Mouse (Mus musculus) lung, postnatal 14 days (tissue): Measurements from ENCODE around the gene Plekha4.
"Not testable (repeated sequence)": the region's sequence is repeated elsewhere in the genome, so short reads cannot be mapped to it uniquely, and the experiment has no call there.

ENCODE experiments used
- DNase-seq: peaks from one replicate; pipeline ENCODE4 v3.0.0; 2021

Gene Plekha4

DNA sequence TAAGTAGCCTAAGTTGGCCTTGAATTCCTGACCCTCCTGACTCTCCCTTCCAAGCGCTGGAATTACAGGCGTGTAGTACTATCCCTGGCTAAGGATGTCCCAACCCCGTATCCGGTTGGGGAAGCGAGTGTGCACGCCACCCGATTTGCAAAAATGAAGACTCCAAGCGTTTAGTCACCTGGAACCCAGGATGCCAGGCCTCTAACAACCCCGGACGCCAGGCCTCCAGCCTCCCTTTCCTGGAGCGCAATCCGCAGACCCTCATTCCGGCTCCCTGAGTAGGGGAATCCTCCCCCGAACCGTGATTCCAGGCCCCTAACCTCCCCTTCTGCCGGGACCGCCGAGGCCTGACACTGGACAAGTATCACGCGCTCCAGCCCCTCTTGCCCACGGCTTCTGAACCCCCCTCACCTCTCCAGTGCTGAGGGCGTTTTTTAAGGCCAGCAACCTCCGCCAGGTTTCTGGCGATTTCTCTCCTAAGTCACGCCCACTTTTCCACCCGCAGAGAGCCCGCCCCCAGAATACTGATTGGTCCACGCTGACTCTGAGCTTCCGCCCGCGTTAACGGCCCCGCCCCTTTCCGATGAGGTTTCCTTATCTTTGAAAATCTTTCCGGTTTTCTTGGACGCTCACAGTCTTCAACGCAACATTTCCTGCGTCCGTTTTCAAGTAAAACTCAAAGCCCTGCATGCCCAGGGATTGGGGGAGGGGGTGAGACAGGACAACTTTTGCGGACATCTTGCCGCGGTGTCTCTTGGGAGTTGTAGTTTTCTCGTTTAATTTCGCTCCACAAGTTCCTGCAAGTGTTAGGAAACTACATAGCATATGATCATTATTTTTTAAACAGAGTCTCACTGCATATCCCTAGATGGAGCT, 16.0 kb upstream of the Plekha4 start, which contains the start of gene Nucb1:
TSS of gene Nucb1 (minus strand) at position 495 of the 876 bp plus-strand sequence.
- DNase-seq = peak; percentile 95

DNA sequence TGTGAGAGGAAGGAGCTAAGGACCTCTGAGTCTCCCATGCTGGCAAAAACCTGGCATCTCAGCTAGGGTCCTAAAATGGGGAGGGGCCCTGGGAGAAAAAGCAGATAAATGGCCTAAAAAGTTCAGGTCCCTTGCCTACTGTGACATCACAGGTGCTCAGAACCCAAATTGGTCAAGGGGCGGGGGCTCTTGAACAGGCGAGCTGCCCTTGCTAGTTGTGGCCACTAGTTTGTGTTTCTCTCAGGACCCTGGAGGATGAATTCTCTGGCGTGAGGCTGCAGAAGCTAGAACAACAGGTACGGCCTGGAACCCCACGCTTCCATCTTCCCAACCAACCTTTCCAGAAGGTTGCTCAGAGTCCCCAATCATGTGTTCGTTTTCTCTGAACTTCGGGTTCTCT, 11.7 kb upstream of the Plekha4 start:
- no peak for DNase-seq

DNA sequence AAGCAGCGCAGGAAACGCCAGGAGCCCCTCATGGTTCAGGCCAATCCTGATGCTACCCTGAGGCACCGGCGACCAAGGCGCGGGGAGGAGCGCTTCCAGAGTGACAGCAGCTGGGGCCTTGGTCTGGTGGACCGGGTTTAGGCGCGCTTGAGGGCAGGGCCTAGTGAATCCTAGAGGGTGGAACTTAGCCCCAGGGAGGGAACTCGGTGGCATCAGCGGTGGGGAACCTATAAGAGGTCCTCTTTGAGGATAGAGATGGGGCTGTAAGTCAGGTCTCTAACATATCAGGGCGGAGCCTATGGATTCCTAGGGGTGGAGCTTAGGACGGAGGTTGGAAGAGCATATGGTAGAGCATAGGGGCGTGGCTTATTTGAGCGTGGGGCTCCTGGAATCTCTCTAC, 10.7 kb upstream of the Plekha4 start:
- no peak for DNase-seq

- not testable (repeated sequence) for DNase-seq
These were observed 9.3 kb upstream of the Plekha4 start for GRCm38 (mm10) chr7:45516846-45517245.

GRCm38 (mm10) chr7:45518618-45519017, 7.5 kb upstream of the Plekha4 start:
- DNase-seq = no peak

DNA sequence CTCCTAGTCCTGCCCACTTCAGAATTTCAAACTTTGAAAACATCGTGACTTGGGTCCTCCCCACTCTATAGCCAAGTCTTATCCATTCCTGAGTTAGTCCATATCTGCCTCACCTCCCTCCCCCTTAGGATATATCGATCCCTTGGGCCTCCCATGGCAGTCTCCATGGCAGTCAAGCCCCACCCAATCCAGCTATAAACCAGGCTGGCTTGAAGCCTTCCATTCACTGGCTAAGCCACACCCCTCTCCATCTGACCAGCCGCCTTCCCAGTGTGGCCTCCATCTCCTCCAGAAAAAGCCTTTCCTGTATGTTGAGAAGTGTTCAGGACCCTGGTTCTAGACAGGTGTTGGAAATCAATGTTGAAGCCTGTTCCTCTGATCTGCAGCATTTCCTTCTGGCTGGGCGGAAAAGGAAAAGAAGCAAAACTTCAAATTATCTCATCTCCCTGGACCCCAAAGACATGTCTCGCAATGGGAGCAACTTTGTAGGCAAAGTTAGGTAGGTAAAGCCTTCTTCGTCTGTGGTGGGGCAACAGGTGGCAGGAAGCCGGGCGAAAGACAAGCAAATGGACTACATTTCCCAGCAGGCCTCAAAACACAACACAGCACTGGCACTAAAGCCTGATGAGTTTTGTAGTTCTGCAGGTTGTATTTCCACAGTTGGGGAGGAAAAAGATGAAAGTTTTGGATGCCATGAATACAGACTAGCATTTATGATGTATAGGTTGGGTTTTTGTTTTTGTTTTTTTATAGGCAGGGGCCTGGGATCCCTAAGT, 6.6 kb upstream of the Plekha4 start:
- no peak for DNase-seq

DNA sequence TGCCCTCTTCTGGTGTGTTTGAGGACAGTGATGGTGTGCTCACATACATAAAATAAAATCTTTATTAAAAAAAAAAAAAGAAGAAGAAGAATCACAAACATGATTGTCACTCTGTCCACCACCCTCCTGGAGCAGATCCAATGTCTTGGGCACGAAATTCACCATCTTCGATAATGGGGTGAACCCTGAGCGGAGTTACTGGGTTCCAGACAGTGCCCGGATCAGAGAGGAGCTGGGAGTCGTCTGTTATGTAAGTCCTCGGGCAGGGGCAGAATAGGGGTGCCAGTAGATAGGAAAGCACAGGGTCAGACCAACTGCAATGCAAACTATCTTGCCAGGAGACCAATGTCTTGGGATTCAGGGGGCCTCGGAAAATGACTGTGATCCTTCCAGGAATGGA, 5.5 kb upstream of the Plekha4 start:
- DNase-seq = no peak

GRCm38 (mm10) chr7:45521728-45522184, 4.4 kb upstream of the Plekha4 start:
- peak; percentile 87 for DNase-seq

- DNase-seq = no peak
These were observed 3.9 kb upstream of the Plekha4 start for GRCm38 (mm10) chr7:45522194-45522752.

- DNase-seq = no peak
These were observed 3.0 kb upstream of the Plekha4 start for GRCm38 (mm10) chr7:45522957-45523676.

- no peak for DNase-seq
These were observed 2.4 kb upstream of the Plekha4 start for GRCm38 (mm10) chr7:45523678-45524170.

DNA sequence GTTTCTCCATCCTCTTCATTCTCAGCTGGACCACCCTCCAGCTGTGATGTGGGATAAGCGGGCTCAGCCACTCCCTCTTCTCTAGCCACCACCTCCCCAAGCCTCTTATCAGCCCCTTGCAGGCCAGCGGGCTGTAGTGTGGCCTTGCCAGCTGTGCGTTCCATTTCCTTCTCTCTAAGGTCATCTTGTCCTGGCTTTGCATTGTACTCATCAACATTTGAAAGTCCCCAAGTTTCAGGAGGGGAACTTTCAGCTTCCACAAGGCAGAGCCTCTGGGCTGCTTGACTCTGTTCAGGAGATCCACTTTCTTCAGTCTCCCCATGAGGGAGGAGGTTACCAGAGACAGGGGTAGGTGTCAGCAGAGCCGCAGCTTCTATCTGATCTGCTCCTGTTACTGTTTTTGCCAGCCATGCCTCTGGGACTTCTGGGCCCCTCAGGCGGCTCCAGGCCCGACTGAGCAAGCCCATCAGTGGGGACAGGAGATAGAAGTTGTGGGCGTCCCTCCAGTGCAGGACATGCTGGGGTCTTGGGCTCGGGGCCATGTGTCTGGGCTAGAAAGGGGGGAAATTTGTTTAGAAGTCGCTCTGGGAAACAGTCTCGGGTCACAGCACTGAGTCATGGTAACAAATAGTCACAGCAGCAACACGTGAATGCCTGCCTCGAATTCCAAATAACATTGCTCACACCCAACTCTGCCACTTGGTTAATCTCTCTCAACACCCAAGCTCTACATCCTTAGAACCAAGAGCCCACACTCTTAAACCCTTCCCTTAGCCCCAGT, 1.1 kb upstream of the Plekha4 start:
- DNase-seq = peak; percentile 35

DNA sequence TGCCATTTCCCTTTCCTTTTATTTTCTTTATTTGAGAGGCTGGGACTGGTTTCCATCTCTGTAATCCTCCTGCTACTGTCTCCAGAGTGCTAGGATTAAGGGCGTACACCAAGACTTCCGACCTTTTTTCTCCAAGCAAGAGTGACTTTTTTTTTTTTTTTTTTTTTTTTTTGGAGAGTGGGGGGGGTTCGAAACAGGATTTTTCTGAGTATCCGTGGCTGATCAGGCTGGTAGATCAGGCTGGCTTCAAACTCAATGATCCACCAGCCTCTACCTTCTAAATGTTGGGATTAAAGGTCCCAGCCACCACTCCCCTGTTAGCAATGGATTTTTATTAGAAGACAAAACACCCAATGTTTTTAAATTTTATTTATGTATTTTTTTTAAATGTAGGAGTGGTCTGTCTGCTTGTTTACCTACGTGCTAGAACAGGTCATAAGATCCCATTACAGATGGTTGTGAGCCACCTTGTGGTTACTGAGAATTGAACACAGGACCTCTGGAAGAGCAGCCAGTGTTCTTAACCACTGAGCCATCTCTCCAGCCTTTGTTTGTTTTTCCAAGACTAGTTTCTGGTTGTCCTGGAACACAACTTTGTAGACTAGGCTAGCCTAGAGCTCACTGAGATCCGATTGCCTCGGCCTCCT, 467 bp downstream of the Plekha4 start:
- DNase-seq = peak; percentile 19

DNA sequence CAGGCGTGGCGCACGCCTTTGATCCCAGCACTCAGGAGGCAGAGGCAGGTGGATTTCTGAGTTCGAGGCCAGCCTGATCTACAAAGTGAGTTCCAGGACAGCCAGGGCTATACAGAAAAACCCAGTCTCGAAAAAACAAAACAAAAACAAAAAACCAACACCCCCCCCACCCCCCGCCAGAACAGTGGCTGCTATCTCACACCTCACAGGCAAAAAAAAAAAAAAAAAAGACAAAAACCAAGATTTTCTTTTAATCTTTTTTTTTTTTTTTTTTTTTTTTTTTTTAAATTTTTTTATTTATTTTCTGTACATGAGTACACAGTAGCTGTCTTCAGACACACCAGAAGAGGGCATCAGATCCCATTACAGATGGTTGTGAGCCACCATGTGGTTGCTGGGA, 1.0 kb downstream of the Plekha4 start:
- not testable (repeated sequence) for DNase-seq

- DNase-seq = peak; percentile 24
These were observed 3.3 kb downstream of the Plekha4 start for GRCm38 (mm10) chr7:45529461-45529860.

- no peak for DNase-seq
These were observed 4.5 kb downstream of the Plekha4 start for GRCm38 (mm10) chr7:45530643-45531042.

DNA sequence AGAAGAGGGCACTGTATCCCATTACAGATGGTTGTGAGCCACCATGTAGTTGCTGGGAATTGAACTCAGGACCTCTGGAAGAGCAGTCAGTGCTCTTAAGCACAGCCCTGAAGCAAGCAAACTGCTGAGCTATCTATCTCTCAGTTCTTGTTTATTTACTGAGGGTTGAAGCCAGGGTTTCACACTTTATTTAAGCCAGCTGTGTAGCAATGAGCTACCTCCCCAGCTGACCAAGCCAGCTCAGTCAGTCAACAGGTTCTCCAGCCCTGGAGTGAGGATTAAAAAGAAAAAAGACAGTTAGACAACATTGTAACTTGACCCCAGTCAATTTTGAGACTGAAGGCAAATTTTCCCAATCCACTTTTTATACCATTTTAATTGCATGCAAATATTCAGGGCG, 9.5 kb downstream of the Plekha4 start:
- DNase-seq = no peak

- DNase-seq = no peak
These were observed 11.5 kb downstream of the Plekha4 start for GRCm38 (mm10) chr7:45537602-45538001.

- DNase-seq = peak; percentile 51
These were observed 12.3 kb downstream of the Plekha4 start for GRCm38 (mm10) chr7:45538163-45539041.

DNA sequence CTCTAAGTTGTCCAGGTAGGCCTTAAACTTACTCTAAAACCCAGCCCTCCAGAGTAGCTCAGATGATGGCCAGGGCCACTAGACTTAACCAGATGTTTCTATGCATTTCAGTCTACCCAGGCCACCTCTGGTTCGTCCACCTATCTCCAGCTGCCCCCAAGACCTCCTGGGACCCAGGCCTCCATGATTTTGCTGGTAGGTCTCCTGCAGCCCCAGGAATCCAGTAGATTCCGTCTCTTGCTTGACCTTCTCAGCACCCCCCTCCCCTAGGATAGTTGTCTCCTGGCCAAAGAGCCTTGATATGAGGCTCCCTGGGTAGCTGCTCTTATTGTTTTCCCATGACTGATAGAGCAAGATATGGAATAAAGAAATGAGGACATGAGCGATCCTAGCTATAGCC, 13.0 kb downstream of the Plekha4 start:
- DNase-seq = no peak
